In the genomic region with DNA sequence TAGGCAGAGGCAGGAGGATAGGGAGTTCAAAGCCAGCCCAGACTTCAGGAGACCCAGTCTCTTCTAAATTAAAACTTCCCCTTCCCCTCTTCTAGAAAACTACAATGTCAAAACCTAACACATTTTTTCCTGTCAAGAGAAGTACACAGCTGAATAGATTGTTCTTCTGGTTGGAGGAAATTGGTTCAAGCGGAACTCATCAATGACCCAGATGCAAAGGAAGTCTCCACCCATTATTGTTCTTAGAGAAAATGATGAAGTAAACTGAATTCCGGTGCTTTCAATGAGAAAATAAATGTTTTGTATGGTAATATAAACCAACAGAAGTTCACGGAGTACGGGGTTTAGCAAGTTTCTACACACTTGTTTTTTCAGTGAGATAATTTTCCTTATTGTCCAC, we compare ENCODE assay signal across 12 mouse cellular contexts.
"Had no signal": no experiment of that assay in that cellular context is flagged by ENCODE, and none has a peak within 500 bp of the region (broad histone marks: within the 10 kb centered on the region; RNA-seq: fewer than 3 reads in every experiment).

No protein-coding gene starts in this region.

- ATAC-seq: intestine, embryonic 16.5 days; liver, embryonic 12.5 days; midbrain, embryonic 16.5 days had no signal

- H3K9me3 ChIP-seq: limb, embryonic 15.5 days; liver, embryonic 12.5 days; midbrain, embryonic 12.5 days; stomach, embryonic 15.5 days had no signal

- H3K4me3 ChIP-seq: limb, embryonic 15.5 days; liver, embryonic 12.5 days; midbrain, embryonic 12.5 days; stomach, embryonic 15.5 days had no signal

- H3K9ac ChIP-seq: limb, embryonic 15.5 days; liver, embryonic 12.5 days; midbrain, embryonic 12.5 days; stomach, embryonic 15.5 days had no signal

- H3K4me2 ChIP-seq: limb, embryonic 15.5 days; liver, embryonic 12.5 days; midbrain, embryonic 12.5 days; stomach, embryonic 15.5 days had no signal

- H3K36me3 ChIP-seq: limb, embryonic 15.5 days; liver, embryonic 12.5 days; midbrain, embryonic 12.5 days; stomach, embryonic 15.5 days had no signal

- DNase-seq: kidney, postnatal 25 days; layer of hippocampus, adult 9-11 months; layer of hippocampus, postnatal 36 days; right cerebral cortex, postnatal 14 days; thymus, adult 2 months; thymus, postnatal 25 days had no signal

- H3K4me1 ChIP-seq: liver, embryonic 12.5 days; midbrain, embryonic 12.5 days; stomach, embryonic 15.5 days had no signal

- H3K27ac ChIP-seq: limb, embryonic 15.5 days; liver, embryonic 12.5 days; midbrain, embryonic 12.5 days; stomach, embryonic 15.5 days had no signal

- H3K27me3 ChIP-seq: limb, embryonic 15.5 days; liver, embryonic 12.5 days; midbrain, embryonic 12.5 days; stomach, embryonic 15.5 days had no signal
